Mouse (Mus musculus): ENCODE data around the gene Atp8b3. TPM values are rescaled to one million over a fixed set of nuclear protein-coding genes. Genes with fewer than 3 reads are reported as not detected.

Gene Atp8b3
- not detected for polyA plus RNA-seq (2014; fragmentation: Illumina TruSeq; extraction: RNeasy Lipid Tissue Mini Kit (QIAGEN cat#74804); ENCODE audit: low read depth, low replicate concordance)

DNA sequence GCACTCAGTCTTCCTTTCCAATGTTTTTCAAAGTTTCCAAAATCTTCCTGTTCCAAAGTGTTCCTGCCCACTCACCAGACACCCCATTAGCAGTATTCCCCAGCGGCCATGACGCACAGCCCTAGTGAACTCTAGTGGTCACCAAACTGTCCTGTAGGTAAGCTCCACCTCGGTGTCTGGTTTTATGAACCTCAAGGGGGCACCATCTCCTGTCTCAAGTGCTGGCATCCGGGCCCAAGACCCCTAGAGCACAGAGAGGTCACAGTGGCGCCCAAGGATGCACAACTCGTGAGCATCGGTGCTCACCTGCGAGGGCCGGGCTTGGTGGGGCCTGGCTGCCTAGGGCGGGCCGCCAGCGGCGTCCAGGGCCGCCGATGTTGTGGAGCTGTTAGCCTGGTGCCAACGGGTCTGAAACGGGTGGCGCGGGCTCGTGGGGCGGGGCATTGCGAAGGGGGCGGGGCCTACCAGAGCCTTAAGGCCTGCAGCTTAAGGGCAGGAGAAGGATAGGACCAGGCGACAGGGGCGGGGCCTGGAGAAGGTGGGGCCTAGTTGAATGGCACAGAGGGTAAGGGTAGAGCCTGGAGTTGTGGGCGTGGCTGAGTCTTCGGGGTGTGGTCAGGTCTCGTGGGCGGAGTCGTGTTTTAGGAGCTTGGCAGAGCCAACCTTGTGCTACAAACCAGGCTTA, at the start of gene Atp8b3:
TSS of gene Atp8b3 (minus strand) at position 415 of the 685 bp plus-strand sequence.

DNA sequence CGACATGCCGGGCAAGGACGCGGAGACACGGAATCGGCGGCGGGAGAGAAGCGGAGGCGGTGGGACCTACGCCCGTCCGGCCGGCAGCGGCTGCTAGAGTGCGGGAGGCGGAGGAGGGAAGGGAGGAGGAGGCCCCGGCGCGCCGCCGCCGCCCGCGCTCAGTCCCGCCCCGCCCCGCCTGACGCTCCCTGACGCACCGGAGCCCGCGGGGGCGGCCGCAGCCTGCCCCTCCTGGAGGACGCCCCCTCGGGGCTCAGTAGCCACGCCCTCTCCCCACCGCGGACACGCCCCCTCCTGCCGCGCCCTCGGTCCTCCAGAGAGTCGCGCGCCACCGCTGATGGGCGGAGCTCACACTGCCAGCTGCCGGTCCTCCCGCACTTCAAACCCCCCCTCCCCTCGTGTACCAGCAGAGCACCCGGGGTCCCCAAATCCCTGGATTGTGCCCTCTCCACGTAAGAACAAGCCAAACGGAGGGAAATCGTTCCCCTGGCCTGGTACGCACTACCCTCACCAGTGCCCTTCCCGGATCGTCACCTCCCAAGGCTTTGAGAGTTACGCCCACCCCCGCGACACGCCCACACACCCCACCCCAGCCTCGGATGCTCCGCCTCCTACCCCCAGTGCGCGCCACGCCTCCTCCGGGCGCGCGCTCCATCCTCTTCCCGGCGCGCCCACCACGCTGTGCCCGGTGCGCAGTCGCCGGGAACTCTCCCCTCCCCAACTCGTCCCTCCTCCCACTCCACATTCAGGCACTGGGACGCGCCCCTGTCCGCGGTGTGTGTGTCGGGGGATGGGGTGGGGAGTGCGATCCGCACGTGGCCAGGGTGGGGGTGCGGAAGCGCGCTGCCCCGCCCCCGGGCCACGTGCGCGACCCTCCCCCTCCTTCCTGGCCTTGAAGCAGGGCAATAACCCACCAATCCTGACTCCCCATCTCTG, 38.5 kb upstream of the Atp8b3 start, which contains the start of gene Klf16:
TSS of gene Klf16 (minus strand) at position 127 of the 936 bp plus-strand sequence.

DNA sequence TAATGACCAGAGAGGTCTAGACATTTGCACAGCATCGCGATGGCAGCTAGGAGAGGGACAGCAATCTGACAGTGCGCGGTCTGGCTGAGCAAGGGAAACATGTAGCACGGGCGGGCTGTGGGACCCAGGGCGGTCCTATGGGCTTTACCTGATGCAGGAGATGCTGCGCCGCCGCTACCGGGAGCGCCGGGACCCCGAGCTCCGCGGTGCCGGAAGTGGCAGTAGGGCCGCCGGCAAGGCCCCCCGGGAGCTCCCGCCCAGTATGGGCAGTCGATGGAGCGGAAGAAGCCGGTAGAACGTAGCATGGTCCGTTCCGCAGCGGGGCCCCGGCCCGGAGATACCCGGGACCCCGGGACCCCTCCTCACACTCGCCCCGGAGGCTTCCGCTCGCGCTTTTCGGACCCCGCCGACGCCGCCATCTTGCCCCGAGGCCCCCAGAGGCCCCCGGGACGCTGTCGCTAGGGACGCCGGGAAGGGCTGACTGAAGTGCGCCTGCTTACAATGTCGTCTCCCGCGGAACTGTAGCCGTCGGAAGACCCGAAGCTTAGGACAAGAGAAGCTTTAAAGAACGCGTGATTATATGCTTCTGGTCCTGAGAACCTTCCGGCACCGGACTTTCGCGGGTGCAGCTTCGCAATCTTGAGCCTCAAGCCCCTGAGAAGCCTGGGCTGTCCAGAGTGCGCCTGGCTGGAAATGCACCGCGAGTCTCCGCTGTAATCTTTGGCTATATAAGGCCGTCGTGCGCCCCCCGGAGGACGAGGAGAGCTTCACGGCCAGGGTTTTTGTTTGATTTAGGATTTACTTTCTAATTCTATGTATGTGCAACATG, 22.4 kb upstream of the Atp8b3 start, which contains the start of gene Rexo1:
TSS of gene Rexo1 (minus strand) at position 445 of the 829 bp plus-strand sequence.

DNA sequence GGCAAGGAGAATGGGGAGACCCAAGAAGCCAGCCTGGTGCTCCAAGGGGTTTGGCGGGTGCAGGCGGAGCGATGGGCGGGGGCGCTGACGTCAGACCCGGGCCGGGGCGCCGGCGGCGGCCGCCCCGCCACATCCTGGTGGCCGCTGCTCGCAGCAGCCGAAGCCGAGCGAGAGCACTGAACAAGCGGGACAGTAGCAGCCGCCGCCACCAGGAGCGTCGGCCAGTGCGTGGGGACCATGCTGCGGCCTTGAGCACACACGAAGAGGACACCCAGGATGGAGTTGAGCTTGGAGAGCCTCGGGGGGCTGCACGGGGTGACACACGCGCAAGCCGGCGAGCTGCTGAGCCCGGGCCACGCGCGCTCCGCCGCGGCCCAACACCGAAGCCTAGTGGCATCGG, 44.2 kb downstream of the Atp8b3 start, which contains the start of gene Onecut3:
TSS of gene Onecut3 (plus strand) at position 104 of the 400 bp plus-strand sequence.

Other genes with a start within 250 kb of the Atp8b3 start
- not detected for gene Rps15, start 246.7 kb downstream of the Atp8b3 start, polyA plus RNA-seq (2014; fragmentation: Illumina TruSeq; extraction: RNeasy Lipid Tissue Mini Kit (QIAGEN cat#74804); ENCODE audit: low read depth, low replicate concordance)
- gene Apc2, start 243.1 kb downstream of the Atp8b3 start, polyA plus RNA-seq (2014; fragmentation: Illumina TruSeq; extraction: RNeasy Lipid Tissue Mini Kit (QIAGEN cat#74804); ENCODE audit: low read depth, low replicate concordance) = not detected
- gene 2310011J03Rik, start 218.6 kb downstream of the Atp8b3 start, polyA plus RNA-seq (2014; fragmentation: Illumina TruSeq; extraction: RNeasy Lipid Tissue Mini Kit (QIAGEN cat#74804); ENCODE audit: low read depth, low replicate concordance) = 0.73 TPM
- not detected for gene Pcsk4, start 209.6 kb downstream of the Atp8b3 start, polyA plus RNA-seq (2014; fragmentation: Illumina TruSeq; extraction: RNeasy Lipid Tissue Mini Kit (QIAGEN cat#74804); ENCODE audit: low read depth, low replicate concordance)
- 1.3 TPM for gene Reep6, start 209.2 kb downstream of the Atp8b3 start, polyA plus RNA-seq (2014; fragmentation: Illumina TruSeq; extraction: RNeasy Lipid Tissue Mini Kit (QIAGEN cat#74804); ENCODE audit: low read depth, low replicate concordance)
- gene Adamtsl5, start 190.7 kb downstream of the Atp8b3 start, polyA plus RNA-seq (2014; fragmentation: Illumina TruSeq; extraction: RNeasy Lipid Tissue Mini Kit (QIAGEN cat#74804); ENCODE audit: low read depth, low replicate concordance) = 0.12 TPM
- not detected for gene Plk5, start 182.7 kb downstream of the Atp8b3 start, polyA plus RNA-seq (2014; fragmentation: Illumina TruSeq; extraction: RNeasy Lipid Tissue Mini Kit (QIAGEN cat#74804); ENCODE audit: low read depth, low replicate concordance)
- 2.8 TPM for gene Mex3d, start 151.5 kb downstream of the Atp8b3 start, polyA plus RNA-seq (2014; fragmentation: Illumina TruSeq; extraction: RNeasy Lipid Tissue Mini Kit (QIAGEN cat#74804); ENCODE audit: low read depth, low replicate concordance)
- gene Mbd3, start 139.6 kb downstream of the Atp8b3 start, polyA plus RNA-seq (2014; fragmentation: Illumina TruSeq; extraction: RNeasy Lipid Tissue Mini Kit (QIAGEN cat#74804); ENCODE audit: low read depth, low replicate concordance) = not detected
- not detected for gene Uqcr11, start 132.3 kb downstream of the Atp8b3 start, polyA plus RNA-seq (2014; fragmentation: Illumina TruSeq; extraction: RNeasy Lipid Tissue Mini Kit (QIAGEN cat#74804); ENCODE audit: low read depth, low replicate concordance)
- gene Tcf3, start 105.5 kb downstream of the Atp8b3 start, polyA plus RNA-seq (2014; fragmentation: Illumina TruSeq; extraction: RNeasy Lipid Tissue Mini Kit (QIAGEN cat#74804); ENCODE audit: low read depth, low replicate concordance) = 1.3 TPM
- not detected for gene Onecut3, start 44.3 kb downstream of the Atp8b3 start, polyA plus RNA-seq (2014; fragmentation: Illumina TruSeq; extraction: RNeasy Lipid Tissue Mini Kit (QIAGEN cat#74804); ENCODE audit: low read depth, low replicate concordance)
- gene Rexo1, start 22.4 kb upstream of the Atp8b3 start, polyA plus RNA-seq (2014; fragmentation: Illumina TruSeq; extraction: RNeasy Lipid Tissue Mini Kit (QIAGEN cat#74804); ENCODE audit: low read depth, low replicate concordance) = 0.16 TPM
- gene Klf16, start 38.2 kb upstream of the Atp8b3 start, polyA plus RNA-seq (2014; fragmentation: Illumina TruSeq; extraction: RNeasy Lipid Tissue Mini Kit (QIAGEN cat#74804); ENCODE audit: low read depth, low replicate concordance) = 1.5 TPM
- gene Abhd17a, start 51.2 kb upstream of the Atp8b3 start, polyA plus RNA-seq (2014; fragmentation: Illumina TruSeq; extraction: RNeasy Lipid Tissue Mini Kit (QIAGEN cat#74804); ENCODE audit: low read depth, low replicate concordance) = 0.53 TPM
- gene Scamp4, start 63.7 kb upstream of the Atp8b3 start, polyA plus RNA-seq (2014; fragmentation: Illumina TruSeq; extraction: RNeasy Lipid Tissue Mini Kit (QIAGEN cat#74804); ENCODE audit: low read depth, low replicate concordance) = 0.44 TPM
- gene Adat3, start 63.8 kb upstream of the Atp8b3 start, polyA plus RNA-seq (2014; fragmentation: Illumina TruSeq; extraction: RNeasy Lipid Tissue Mini Kit (QIAGEN cat#74804); ENCODE audit: low read depth, low replicate concordance) = not detected
- not detected for gene Gm49322, start 66.9 kb upstream of the Atp8b3 start, polyA plus RNA-seq (2014; fragmentation: Illumina TruSeq; extraction: RNeasy Lipid Tissue Mini Kit (QIAGEN cat#74804); ENCODE audit: low read depth, low replicate concordance)
- 0.53 TPM for gene Csnk1g2, start 83.7 kb upstream of the Atp8b3 start, polyA plus RNA-seq (2014; fragmentation: Illumina TruSeq; extraction: RNeasy Lipid Tissue Mini Kit (QIAGEN cat#74804); ENCODE audit: low read depth, low replicate concordance)
- gene Btbd2, start 117.9 kb upstream of the Atp8b3 start, polyA plus RNA-seq (2014; fragmentation: Illumina TruSeq; extraction: RNeasy Lipid Tissue Mini Kit (QIAGEN cat#74804); ENCODE audit: low read depth, low replicate concordance) = 0.36 TPM
- 1.8 TPM for gene Mknk2, start 139.0 kb upstream of the Atp8b3 start, polyA plus RNA-seq (2014; fragmentation: Illumina TruSeq; extraction: RNeasy Lipid Tissue Mini Kit (QIAGEN cat#74804); ENCODE audit: low read depth, low replicate concordance)
- gene Mob3a, start 162.9 kb upstream of the Atp8b3 start, polyA plus RNA-seq (2014; fragmentation: Illumina TruSeq; extraction: RNeasy Lipid Tissue Mini Kit (QIAGEN cat#74804); ENCODE audit: low read depth, low replicate concordance) = 1.1 TPM
- 0.89 TPM for gene Izumo4, start 163.1 kb upstream of the Atp8b3 start, polyA plus RNA-seq (2014; fragmentation: Illumina TruSeq; extraction: RNeasy Lipid Tissue Mini Kit (QIAGEN cat#74804); ENCODE audit: low read depth, low replicate concordance)
- 7.2 TPM for gene Ap3d1, start 203.1 kb upstream of the Atp8b3 start, polyA plus RNA-seq (2014; fragmentation: Illumina TruSeq; extraction: RNeasy Lipid Tissue Mini Kit (QIAGEN cat#74804); ENCODE audit: low read depth, low replicate concordance)
- 1.2 TPM for gene Dot1l, start 216.1 kb upstream of the Atp8b3 start, polyA plus RNA-seq (2014; fragmentation: Illumina TruSeq; extraction: RNeasy Lipid Tissue Mini Kit (QIAGEN cat#74804); ENCODE audit: low read depth, low replicate concordance)

All from kidney, adult 10 weeks (tissue).